Mouse (Mus musculus): ENCODE data around the gene Thra.

- TF ChIP-seq CTCF (IDR thresholded peaks at IDR 0.05; ENCODE audit: low read depth) (no peak), EP300 (optimal IDR thresholded peaks at IDR 0.05) (no peak)
Observed at GRCm38 (mm10) chr11:98764091-98764490, 23.7 kb downstream of the Thra start.

All from stomach, postnatal 0 days (tissue).